Mouse (Mus musculus) macrophage (primary cell): ENCODE data around the gene Sult6b1. TPM values are rescaled to one million over a fixed set of nuclear protein-coding genes. Genes with fewer than 3 reads are reported as not detected.
A peak's percentile ranks its signal among the peaks of the same experiment; 100 is the strongest.

Experiments used
- H3K27ac ChIP-seq: fragments of 350-480 bp; formaldehyde crosslinking; 2 replicates; pipeline ENCODE4 v1.9.0; 2021
- H3K36me3 ChIP-seq: fragments of 350-480 bp; formaldehyde crosslinking; 2 replicates; pipeline ENCODE4 v1.9.0; 2021; ENCODE audit errors: inconsistent target
- H3K4me3 ChIP-seq: fragments of 350-480 bp; formaldehyde crosslinking; 2 replicates; pipeline ENCODE4 v1.9.0; 2021; ENCODE audit errors: inconsistent target
- H3K79me2 ChIP-seq: fragments of 350-480 bp; formaldehyde crosslinking; 2 replicates; pipeline ENCODE4 v1.9.0; 2021; ENCODE audit errors: inconsistent target
- WGBS: methylation state at CpG from one replicate; pipeline ENCODE4 v1.1.7; 2026; ENCODE audit warnings: inconsistent platforms; ENCODE audit not compliant: missing documents; 5-methylcytosine and 5-hydroxymethylcytosine counted together
- polyA plus RNA-seq: library from polyadenylated mRNA; stranded (reverse); fragments of 250-400 nt; gene quantifications from 3 replicates; pipeline ENCODE4 v1.2.4, GENCODE M21; 2018; ENCODE audit warnings: inconsistent platforms

The Sult6b1 gene
- polyA plus RNA-seq, 1 experiment from 2014 or later = not detected

- Histone ChIP-seq H3K79me2 (no peaks in the 10 kb centered on the region), H3K36me3 (peaks cover 69% of the 10 kb centered on the region), H3K4me3 (no peak overlapping the region), H3K27ac (no peak overlapping the region)
- WGBS = 94% methylated on average over 7 of the region's 7 CpGs
Observed at GRCm38 (mm10) chr17:78842271-78842928, 64.4 kb downstream of the Sult6b1 start.

- no peaks in the 10 kb centered on the region; the same call in 1 of the 2 replicates for H3K79me2 ChIP-seq
- H3K36me3 ChIP-seq = peaks cover 19% of the 10 kb centered on the region
- peak overlapping the region; percentile 61 for H3K27ac ChIP-seq
- WGBS = 8% methylated on average over 1 of the region's 2 CpGs
- H3K4me3 ChIP-seq = peak overlapping the region; percentile 92
Observed at GRCm38 (mm10) chr17:78836056-78836455, 70.7 kb downstream of the Sult6b1 start.

- Histone ChIP-seq H3K27ac (peak within 1 kb of the TSS; percentile 61), H3K36me3 (peaks cover 22% of the 10 kb centered on the region), H3K4me3 (peak within 1 kb of the TSS; percentile 92), H3K79me2 (no peaks in the 10 kb centered on the region; the same call in 1 of the 2 replicates)
- under 1% methylated on average over 78 of the region's 81 CpGs for WGBS
Observed at GRCm38 (mm10) chr17:78834856-78835835, 71.6 kb downstream of the Sult6b1 start, which contains the start of the genes Heatr5b and Gpatch11. Heatr5b (minus strand) TSS chr17:78835364. Gpatch11 (plus strand) TSS chr17:78835567.

Other genes starting within 250 kb of the Sult6b1 start
- 16.5 to 21.0 TPM (median 18.8 TPM) in 3 replicates for gene Strn, start 169.8 kb downstream of the Sult6b1 start, polyA plus RNA-seq
- gene Heatr5b, start 71.6 kb downstream of the Sult6b1 start, polyA plus RNA-seq = 23.6 to 28.1 TPM (median 25.0 TPM) in 3 replicates
- gene Gpatch11, start 71.4 kb downstream of the Sult6b1 start, polyA plus RNA-seq = 24.8 to 51.5 TPM (median 31.8 TPM) in 3 replicates
- 65.5 to 81.5 TPM (median 75.6 TPM) in 3 replicates for gene Eif2ak2, start 24.4 kb downstream of the Sult6b1 start, polyA plus RNA-seq
- gene Cebpzos, start 9.5 kb upstream of the Sult6b1 start, polyA plus RNA-seq = 39.4 to 58.3 TPM (median 45.7 TPM) in 3 replicates
- 14.3 to 26.7 TPM (median 23.4 TPM) in 3 replicates for gene Cebpz, start 30.1 kb upstream of the Sult6b1 start, polyA plus RNA-seq
- 8.2 to 13.6 TPM (median 8.5 TPM) in 3 replicates for gene Ndufaf7, start 30.1 kb upstream of the Sult6b1 start, polyA plus RNA-seq
- 12.4 to 15.5 TPM (median 13.1 TPM) in 3 replicates for gene Prkd3, start 113.8 kb upstream of the Sult6b1 start, polyA plus RNA-seq
- 6.4 to 28.5 TPM (median 11.2 TPM) in 3 replicates for gene Qpct, start 144.9 kb upstream of the Sult6b1 start, polyA plus RNA-seq